Mouse (Mus musculus) lung, embryonic 14.5 days (tissue): ENCODE measurements at regions not wholly inside any gene's neighbourhood (a gene's known extent, or its start where the extent isn't known, plus 50 kb on each side); places are given as distances from the start of the nearest gene placed in this dataset.

Experiments used
- ATAC-seq: fragments of 200-750 bp; cut with Nextera tagmentation; 2 replicates; pipeline ENCODE4 v1.8.0; 2017; ENCODE audit warnings: mild to moderate bottlenecking, moderate TSS enrichment, moderate library complexity; ENCODE audit not compliant: insufficient read depth
- DNase-seq: peaks from one replicate; pipeline ENCODE4 v3.0.0-alpha.2; 2015
- H3K27ac ChIP-seq: fragments of 300-500 bp; sonication (generic); 2 replicates; pipeline ENCODE4 v1.5.1; 2014; ENCODE audit warnings: low read depth, mild to moderate bottlenecking, moderate library complexity
- H3K27me3 ChIP-seq: fragments of 300-500 bp; sonication (generic); 2 replicates; pipeline ENCODE4 v1.6.1; 2014; ENCODE audit warnings: low read length, control low read depth; ENCODE audit not compliant: insufficient read depth
- H3K36me3 ChIP-seq: fragments of 300-500 bp; sonication (generic); 2 replicates; pipeline ENCODE4 v1.6.1; 2014; ENCODE audit warnings: control low read depth; ENCODE audit not compliant: insufficient read depth
- H3K4me1 ChIP-seq: fragments of 300-500 bp; sonication (generic); 2 replicates; pipeline ENCODE4 v1.6.1; 2014; ENCODE audit warnings: antibody characterized with exemption, control low read depth; ENCODE audit not compliant: insufficient read depth
- H3K4me2 ChIP-seq: fragments of 300-500 bp; sonication (generic); 2 replicates; pipeline ENCODE4 v1.6.1; 2014; ENCODE audit warnings: mild to moderate bottlenecking
- H3K4me3 ChIP-seq: fragments of 300-500 bp; sonication (generic); 2 replicates; pipeline ENCODE4 v1.5.1; 2014; ENCODE audit warnings: low read depth, low read length
- H3K9ac ChIP-seq: fragments of 300-500 bp; sonication (generic); 2 replicates; pipeline ENCODE4 v1.6.1; 2014
- H3K9me3 ChIP-seq: fragments of 300-500 bp; sonication (generic); 2 replicates; pipeline ENCODE4 v1.6.1; 2016; ENCODE audit warnings: low read depth, low read length, control low read depth
- CTCF ChIP-seq: IDR thresholded peaks from 2 replicates; pipeline ENCODE4 v1.5.1; 2016; ENCODE audit warnings: antibody characterized with exemption, low read depth
- WGBS: fragments of 180-500 bp; shearing (Covaris S2); extraction: QIAGEN DNeasy Blood & Tissue Kit; methylation state at CpG from one replicate; pipeline ENCODE4 v1.1.7; 2014; 5-methylcytosine and 5-hydroxymethylcytosine counted together

GRCm38 (mm10) chr4:32074399-32075296 is 110.8 kb downstream of the Map3k7 start:
- no peak for TF ChIP-seq CTCF
- H3K9me3 ChIP-seq: peaks cover 6% of the 10 kb centered on the region; the same call in 1 of the 2 replicates
- H3K4me2 ChIP-seq: peak overlapping the region; percentile 57
- peak; percentile 65; the same call in 1 of the 2 replicates for ATAC-seq
- no peaks in the 10 kb centered on the region for H3K4me1 ChIP-seq
- H3K27me3 ChIP-seq: no peaks in the 10 kb centered on the region
- H3K36me3 ChIP-seq: no peaks in the 10 kb centered on the region
- H3K4me3 ChIP-seq: peak overlapping the region; percentile 18; the same call in 1 of the 2 replicates
- 15% methylated on average over 22 of the region's 22 CpGs for WGBS
- H3K9ac ChIP-seq: peak overlapping the region; percentile 33; the same call in 1 of the 2 replicates
- peak overlapping the region; percentile 54; the same call in 1 of the 2 replicates for H3K27ac ChIP-seq
- peak; percentile 72 for DNase-seq

- Histone ChIP-seq H3K9me3 (no peaks in the 10 kb centered on the region), H3K27me3 (no peaks in the 10 kb centered on the region), H3K27ac (no peak overlapping the region), H3K9ac (no peak overlapping the region), H3K4me1 (no peaks in the 10 kb centered on the region), H3K4me3 (no peak overlapping the region), H3K36me3 (no peaks in the 10 kb centered on the region), H3K4me2 (no peak overlapping the region)
- no peak for TF ChIP-seq CTCF
- WGBS: 62% methylated on average over 12 of the region's 12 CpGs
- DNase-seq (no peak), ATAC-seq (no peak)
Measured at GRCm38 (mm10) chr4:32076391-32076925, 112.6 kb downstream of the Map3k7 start.

- no peak for TF ChIP-seq CTCF
- no peak overlapping the region for H3K9ac ChIP-seq
- no peak overlapping the region for H3K4me3 ChIP-seq
- WGBS: 65% methylated on average over 8 of the region's 8 CpGs
- no peak overlapping the region for H3K4me2 ChIP-seq
- H3K27me3 ChIP-seq: no peaks in the 10 kb centered on the region
- H3K27ac ChIP-seq: no peak overlapping the region
- DNase-seq (no peak), ATAC-seq (no peak)
- no peaks in the 10 kb centered on the region for H3K36me3 ChIP-seq
- H3K4me1 ChIP-seq: no peaks in the 10 kb centered on the region
- no peaks in the 10 kb centered on the region for H3K9me3 ChIP-seq
Measured at GRCm38 (mm10) chr4:32083456-32083855, 119.6 kb downstream of the Map3k7 start.

- Histone ChIP-seq H3K4me1 (no peaks in the 10 kb centered on the region), H3K36me3 (no peaks in the 10 kb centered on the region), H3K9ac (no peak overlapping the region), H3K4me2 (no peak overlapping the region), H3K9me3 (no peaks in the 10 kb centered on the region), H3K27me3 (no peaks in the 10 kb centered on the region), H3K27ac (no peak overlapping the region), H3K4me3 (no peak overlapping the region)
- TF ChIP-seq CTCF: no peak
- ATAC-seq: no peak
- WGBS: 90% methylated on average over 10 of the region's 10 CpGs
- DNase-seq: no peak
Measured at GRCm38 (mm10) chr4:32084250-32084869, 120.5 kb downstream of the Map3k7 start.

- no peaks in the 10 kb centered on the region for H3K4me1 ChIP-seq
- no peak overlapping the region for H3K4me2 ChIP-seq
- no peaks in the 10 kb centered on the region for H3K27me3 ChIP-seq
- no peak for ATAC-seq
- no peaks in the 10 kb centered on the region for H3K36me3 ChIP-seq
- no peak for TF ChIP-seq CTCF
- H3K4me3 ChIP-seq: no peak overlapping the region
- no peak for DNase-seq
- WGBS: 90% methylated on average over 2 of the region's 2 CpGs
- no peak overlapping the region for H3K27ac ChIP-seq
- no peaks in the 10 kb centered on the region for H3K9me3 ChIP-seq
- H3K9ac ChIP-seq: no peak overlapping the region
Measured at GRCm38 (mm10) chr4:32085040-32085439, 121.1 kb downstream of the Map3k7 start.

- ATAC-seq (no peak), DNase-seq (no peak)
- no peaks in the 10 kb centered on the region for H3K36me3 ChIP-seq
- no peak overlapping the region for H3K27ac ChIP-seq
- no peaks in the 10 kb centered on the region for H3K4me1 ChIP-seq
- H3K4me3 ChIP-seq: no peak overlapping the region
- no peaks in the 10 kb centered on the region for H3K9me3 ChIP-seq
- no peak overlapping the region for H3K4me2 ChIP-seq
- H3K9ac ChIP-seq: no peak overlapping the region
- TF ChIP-seq CTCF: peak; percentile 18; the same call in 1 of the 2 replicates
- H3K27me3 ChIP-seq: no peaks in the 10 kb centered on the region
- WGBS: 83% methylated on average over 10 of the region's 10 CpGs
Measured at GRCm38 (mm10) chr4:32091086-32091485, 127.2 kb downstream of the Map3k7 start.
